Mouse (Mus musculus): ENCODE data around the gene Car10.

Car10 gene

GRCm38 (mm10) chr11:93097941-93098828 is at the start of gene Car10:
Gene Car10 (plus strand): TSS chr11:93098028.
- no peak for DNase-seq (ENCODE audit: low read depth in 2 of 2, low spot score in 2 of 2)

GRCm38 (mm10) chr11:93065021-93065420 is 32.8 kb upstream of the Car10 start:
- DNase-seq (ENCODE audit: low read depth in 2 of 2, low spot score in 2 of 2): no peak

- DNase-seq (ENCODE audit: low read depth in 2 of 2, low spot score in 2 of 2): no peak
These were observed 32.1 kb upstream of the Car10 start for GRCm38 (mm10) chr11:93065656-93066181.

DNA sequence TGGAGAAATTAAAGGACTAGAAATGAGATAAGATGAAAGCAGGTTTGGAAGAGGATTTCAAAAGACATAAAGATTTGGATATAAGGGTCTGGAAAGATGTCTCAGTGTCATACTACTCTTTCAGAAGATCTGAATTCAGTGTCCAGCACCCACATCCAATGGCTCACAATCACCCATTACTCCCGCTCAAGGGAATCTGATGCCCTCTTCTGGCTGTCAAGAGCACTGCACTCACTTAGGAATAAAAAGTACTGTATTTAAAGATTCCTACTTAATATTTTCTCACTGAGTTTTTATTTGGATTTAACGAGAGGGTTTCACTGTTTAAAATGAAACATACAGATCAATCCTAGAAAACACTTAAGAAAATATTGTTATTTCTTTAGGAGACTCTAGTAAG is 2.2 kb upstream of the Car10 start:
- DNase-seq (ENCODE audit: low read depth in 2 of 2, low spot score in 2 of 2): no peak

DNA sequence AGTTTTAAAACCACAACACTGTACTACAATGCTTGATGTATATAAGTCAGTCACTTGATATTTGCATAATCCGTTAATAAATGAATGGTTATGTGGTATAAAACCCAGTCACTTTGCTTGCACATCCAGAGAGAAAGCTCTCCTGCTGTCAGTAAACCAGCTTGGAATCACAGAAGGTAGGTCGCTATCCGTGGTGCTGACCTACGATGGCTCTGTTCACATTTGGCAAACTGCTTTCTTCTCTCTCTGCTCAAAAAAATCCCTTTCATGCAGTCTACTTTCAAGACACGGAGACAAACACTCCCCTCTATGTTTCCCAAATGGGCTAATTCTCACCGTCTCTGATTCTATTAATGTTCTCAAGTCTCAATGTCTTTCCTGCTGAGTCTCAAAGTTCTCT is 827 bp upstream of the Car10 start:
- DNase-seq (ENCODE audit: low read depth in 2 of 2, low spot score in 2 of 2): no peak

DNA sequence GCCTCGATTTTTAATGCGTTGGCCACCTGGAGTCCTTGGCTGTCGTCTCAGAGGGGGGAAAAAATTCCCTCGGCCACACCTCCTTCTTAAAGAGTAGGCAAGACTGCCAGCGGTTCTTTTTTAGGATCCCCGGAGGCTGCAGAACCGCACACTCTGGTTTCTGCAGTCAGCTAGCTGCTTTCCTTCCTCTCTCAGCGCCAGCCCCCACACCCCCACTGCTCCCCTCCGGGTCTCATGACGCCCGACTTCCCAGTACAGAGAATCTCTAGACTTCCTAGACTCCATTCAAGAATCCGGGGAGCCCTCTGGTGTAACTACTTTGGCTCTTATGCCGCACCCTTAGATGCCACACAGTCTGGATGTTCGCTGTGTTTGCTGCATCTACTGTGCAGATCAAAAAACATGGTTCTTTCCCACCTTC is 387 bp upstream of the Car10 start:
- DNase-seq (ENCODE audit: low read depth in 2 of 2, low spot score in 2 of 2): no peak

GRCm38 (mm10) chr11:93098933-93099381 is 1.1 kb downstream of the Car10 start:
- no peak for DNase-seq (ENCODE audit: low read depth in 2 of 2, low spot score in 2 of 2)

GRCm38 (mm10) chr11:93099431-93100370 is 1.9 kb downstream of the Car10 start:
- DNase-seq (ENCODE audit: low read depth in 2 of 2, low spot score in 2 of 2): no peak

DNA sequence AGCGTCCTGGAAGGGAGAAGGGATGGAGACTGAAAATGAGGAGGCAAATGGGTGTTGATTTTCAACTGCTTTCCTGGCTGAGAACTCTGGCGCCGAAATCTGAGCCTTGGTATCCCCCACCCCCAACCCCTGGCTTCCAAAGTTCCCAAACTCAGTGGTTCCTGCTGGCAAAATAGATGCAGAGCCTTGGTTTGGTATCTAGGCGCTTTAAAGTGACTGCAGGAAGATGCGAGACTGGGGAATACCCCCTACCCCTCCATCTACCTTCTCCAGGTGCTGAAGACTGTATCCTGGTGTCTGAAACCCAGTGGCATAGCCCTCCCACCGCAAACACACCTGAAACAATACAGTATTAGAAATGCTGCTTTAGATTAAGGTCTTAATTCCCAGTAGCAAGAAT is 2.8 kb downstream of the Car10 start:
- DNase-seq (ENCODE audit: low read depth in 2 of 2, low spot score in 2 of 2): no peak

- no peak for DNase-seq (ENCODE audit: low read depth in 2 of 2, low spot score in 2 of 2)
These were observed 3.3 kb downstream of the Car10 start for GRCm38 (mm10) chr11:93101106-93101505.

DNA sequence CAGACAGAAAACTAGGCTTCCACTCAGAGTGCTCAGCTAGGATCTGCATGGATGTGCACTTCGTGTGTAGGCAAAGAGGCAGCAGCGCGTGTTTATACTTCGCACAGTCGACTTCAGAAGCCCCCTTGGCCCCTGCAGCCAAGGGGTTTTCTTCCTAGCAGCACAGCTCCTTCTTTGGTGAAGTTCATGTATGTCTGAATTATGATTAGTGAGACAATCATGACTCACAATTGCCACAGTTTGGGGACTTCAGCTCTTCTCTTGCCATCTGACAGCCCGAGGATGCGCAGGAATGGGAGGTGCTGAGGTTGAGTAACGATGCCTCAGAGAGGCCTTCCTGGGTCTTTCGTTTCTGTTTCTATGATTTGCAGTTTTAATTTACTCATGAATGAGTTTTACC is 4.5 kb downstream of the Car10 start:
- no peak for DNase-seq (ENCODE audit: low read depth in 2 of 2, low spot score in 2 of 2)

DNA sequence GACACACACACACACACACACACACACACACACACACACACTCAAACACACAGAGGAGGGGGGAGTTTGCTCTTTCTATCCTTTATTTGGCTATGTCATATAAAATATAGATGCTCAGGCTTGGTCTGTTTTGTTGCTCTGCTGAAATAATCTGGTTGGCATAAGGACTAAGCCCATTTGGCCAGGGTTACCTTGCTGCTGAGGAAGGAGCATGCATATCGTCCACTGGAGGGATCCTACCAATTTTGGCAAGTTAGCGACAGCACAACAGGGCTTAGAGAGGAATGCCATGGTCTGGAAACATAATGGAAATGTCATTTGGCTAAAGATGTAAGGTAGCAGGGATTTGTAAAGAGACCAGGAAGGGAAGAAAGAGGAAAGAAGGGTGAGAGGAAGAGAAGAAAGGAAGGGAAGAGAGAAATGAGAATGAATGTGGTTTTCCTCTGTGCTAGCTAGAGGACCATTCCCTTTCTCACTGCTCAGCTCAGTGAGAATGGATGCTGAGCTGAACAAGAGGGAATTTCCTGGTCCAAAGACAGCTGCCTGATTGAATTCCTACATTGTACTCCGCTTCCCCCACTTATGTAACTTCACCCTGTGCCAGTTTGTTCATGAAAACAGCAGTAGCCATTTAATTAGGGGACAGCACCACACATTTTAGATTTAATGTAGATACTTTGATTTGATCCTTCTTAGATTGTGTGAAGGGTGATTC is 5.4 kb downstream of the Car10 start:
- no peak for DNase-seq (ENCODE audit: low read depth in 2 of 2, low spot score in 2 of 2)

DNA sequence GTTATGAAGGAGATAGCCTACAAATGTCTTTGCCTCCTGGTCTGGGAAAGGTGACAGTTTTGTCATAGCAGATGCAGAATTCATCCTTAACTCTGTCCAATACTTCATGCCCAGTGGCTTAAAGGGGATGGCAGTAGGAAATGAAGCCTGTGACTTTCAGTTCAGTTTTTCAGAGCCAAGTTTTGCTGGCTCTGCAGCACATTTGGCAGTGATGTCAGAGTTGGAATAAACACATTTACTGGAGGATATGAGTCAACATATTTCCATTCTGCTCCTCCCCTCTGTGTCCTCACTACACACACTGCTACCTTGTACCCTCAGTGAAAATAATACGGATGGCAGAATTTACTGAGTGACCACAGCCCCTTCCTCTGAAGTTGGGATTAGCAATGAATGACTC is 11.6 kb downstream of the Car10 start:
- DNase-seq (ENCODE audit: low read depth in 2 of 2, low spot score in 2 of 2): no peak

GRCm38 (mm10) chr11:93120766-93121415 is 23.1 kb downstream of the Car10 start:
- DNase-seq (ENCODE audit: low read depth in 2 of 2, low spot score in 2 of 2): no peak

DNA sequence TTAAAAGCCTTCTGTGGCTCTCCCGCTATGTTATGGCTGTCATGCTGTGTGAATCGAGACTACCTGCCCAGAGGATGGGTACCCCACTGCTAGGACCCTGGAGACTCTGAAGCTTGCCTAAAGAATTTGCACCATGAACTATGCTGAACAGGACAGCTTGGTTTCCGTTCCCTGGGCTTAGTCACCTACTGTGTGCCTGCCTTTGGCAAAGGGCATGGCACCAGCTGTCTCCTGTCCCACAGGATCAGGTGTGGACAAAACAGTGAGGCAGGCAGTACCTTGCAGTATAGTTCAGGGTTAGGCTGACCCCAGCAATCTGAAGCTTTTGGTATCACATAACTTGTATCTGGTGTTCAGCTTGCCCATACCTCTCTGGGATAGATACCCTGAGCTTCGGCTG is 25.9 kb downstream of the Car10 start:
- DNase-seq (ENCODE audit: low read depth in 2 of 2, low spot score in 2 of 2): no peak

DNA sequence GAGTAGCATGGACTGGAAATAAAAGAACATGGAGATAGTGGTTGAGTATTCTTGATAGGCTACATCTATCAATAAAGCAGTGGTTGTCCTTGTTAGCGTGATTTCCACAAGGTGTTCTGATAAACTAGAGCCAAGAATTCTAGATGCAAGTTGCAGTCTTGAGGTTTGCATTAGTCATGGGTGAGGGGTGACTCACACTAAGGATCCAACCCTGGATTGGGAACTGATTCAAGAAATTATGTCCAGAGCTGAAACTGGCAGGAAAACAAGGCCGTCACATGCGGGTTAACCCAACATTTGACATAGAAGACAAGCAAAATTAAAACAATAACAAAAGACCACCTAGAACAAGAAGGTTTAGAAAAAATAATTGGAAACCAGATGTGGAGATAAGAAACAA is 28.6 kb downstream of the Car10 start:
- no peak for DNase-seq (ENCODE audit: low read depth in 2 of 2, low spot score in 2 of 2)

GRCm38 (mm10) chr11:93128481-93128880 is 30.7 kb downstream of the Car10 start:
- no peak for DNase-seq (ENCODE audit: low read depth in 2 of 2, low spot score in 2 of 2)

GRCm38 (mm10) chr11:93137841-93138240 is 40.0 kb downstream of the Car10 start:
- no peak for DNase-seq (ENCODE audit: low read depth in 2 of 2, low spot score in 2 of 2)

DNA sequence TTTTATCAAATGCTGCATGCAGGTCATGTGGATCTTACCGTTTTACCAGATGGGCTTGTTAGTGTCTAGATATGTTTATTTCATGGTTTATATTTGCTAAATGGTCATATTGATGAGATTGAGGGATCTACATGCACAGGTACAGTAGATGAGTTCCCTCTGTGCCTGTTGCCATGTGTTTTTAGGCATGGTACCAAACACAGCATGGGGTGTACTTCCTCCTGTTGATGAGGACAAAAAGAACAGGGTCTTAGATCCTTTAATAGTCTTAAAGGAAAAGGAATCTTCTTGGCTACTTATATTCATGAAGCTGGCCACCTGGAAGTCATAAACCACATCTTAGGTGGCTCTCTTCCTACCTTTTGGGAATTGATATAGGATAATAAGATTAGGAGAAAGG is 43.9 kb downstream of the Car10 start:
- no peak for DNase-seq (ENCODE audit: low read depth in 2 of 2, low spot score in 2 of 2)

DNA sequence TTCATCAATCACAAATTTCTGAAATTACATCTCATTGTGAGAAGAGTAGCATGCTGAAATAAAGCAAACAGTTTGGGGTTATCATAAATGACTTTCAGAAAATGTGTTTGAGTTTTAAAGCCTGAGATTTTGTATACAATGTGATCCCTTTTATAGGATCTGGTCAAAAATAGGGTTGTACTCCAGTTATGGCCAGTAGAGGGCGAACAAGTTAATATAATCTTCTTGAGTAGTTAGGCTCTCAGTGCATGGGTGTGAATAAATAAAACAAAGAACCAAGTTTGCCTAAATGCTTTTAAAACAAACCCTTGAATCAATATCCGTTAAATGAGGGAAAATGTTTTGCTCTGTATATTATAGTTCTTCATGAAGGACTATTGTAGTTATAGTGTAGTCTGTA is 46.7 kb downstream of the Car10 start:
- DNase-seq (ENCODE audit: low read depth in 2 of 2, low spot score in 2 of 2): no peak

GRCm38 (mm10) chr11:93154910-93155309 is 57.1 kb downstream of the Car10 start:
- DNase-seq (ENCODE audit: low read depth in 2 of 2, low spot score in 2 of 2): no peak
